Mouse (Mus musculus): Measurements from ENCODE around the gene Med12l.
"Not testable (repeated sequence)": the region's sequence is repeated elsewhere in the genome, so short reads cannot be mapped to it uniquely, and the experiment has no call there.

Med12l gene

DNA sequence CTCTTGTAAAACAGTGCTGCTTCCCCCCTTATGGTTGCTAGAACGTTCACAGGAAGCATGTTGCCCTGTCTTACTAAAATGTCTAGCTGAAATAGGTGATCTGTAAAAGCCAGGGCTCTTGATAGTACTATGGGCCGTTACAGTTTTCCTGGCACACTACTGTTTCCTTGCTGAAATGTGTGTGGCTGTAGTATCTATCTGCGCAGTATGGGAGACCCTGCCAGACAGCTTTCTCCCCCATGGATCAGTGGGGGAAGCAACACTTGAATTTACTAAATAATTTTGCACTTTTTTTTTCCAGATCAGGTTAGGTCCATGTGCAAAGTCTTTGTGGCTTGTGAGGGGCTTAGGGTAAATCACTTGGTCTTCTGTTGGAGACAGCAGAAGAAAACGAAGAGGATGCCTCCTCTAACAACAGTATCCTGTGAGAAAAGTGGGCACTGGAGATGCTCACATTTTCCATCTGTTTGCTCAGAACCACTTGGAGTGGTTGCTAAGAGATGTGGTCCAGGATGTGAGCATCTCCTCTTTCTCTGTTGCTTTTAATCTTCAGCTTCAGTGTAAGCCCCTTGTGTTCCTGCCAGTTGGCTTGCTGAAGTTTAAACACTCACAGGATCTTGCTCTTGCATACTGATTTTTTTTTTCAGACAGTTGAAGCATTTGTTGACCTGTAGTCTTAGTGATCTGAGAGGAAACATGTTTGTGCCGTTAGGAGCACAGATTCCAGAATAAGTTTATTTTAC lies 130.5 kb downstream of the Med12l start:
- no peak for DNase-seq (ENCODE audit: extremely low read depth, low read depth, low spot score)

GRCm38 (mm10) chr3:59138946-59139468 lies 133.4 kb downstream of the Med12l start:
- no peak for DNase-seq (ENCODE audit: extremely low read depth, low read depth, low spot score)

DNA sequence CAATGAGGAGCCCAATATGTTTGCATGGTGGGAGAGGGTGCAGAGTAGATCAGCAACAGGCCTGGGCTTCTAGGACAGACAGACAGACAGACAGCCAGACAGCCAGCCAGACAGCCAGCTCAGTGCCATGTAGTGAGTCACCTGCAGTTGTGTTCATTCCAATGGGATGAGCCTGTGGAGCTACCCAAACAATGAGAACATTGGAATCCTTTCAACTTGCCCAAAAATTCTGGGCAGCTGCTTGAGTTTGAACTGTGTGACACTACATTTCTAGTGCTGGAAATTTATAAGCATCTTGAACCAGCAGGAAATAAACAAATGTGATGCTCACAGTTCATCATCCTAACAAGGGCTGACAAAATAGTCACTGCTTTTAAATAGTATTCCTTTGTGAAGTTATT lies 134.0 kb downstream of the Med12l start:
- DNase-seq (ENCODE audit: extremely low read depth, low read depth, low spot score), result no peak

DNA sequence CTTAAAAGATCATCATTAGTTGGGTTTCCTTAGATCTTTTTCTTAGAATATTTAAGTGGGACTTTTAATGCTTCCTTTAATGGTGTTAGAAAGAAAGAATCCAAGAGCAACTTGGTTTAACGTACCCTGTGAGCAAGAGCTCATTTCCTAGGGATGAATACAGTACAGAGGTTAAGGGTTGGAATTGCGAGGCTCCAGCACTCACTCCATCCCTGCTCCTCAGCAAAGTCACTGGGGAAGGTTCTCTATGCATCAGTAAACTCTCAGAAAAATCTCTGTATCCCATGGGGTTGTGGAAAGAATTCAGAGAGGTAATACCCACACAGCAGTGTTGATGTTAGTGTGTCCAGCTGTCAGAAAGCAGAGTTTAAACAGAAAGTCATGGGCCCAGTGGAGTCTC lies 134.5 kb downstream of the Med12l start:
- DNase-seq (ENCODE audit: extremely low read depth, low read depth, low spot score), result no peak

- not testable (repeated sequence) for DNase-seq (ENCODE audit: extremely low read depth, low read depth, low spot score)
Measured at GRCm38 (mm10) chr3:59140941-59141340, 135.3 kb downstream of the Med12l start.

GRCm38 (mm10) chr3:59141507-59142305 lies 136.1 kb downstream of the Med12l start:
- DNase-seq (ENCODE audit: extremely low read depth, low read depth, low spot score), result no peak

- no peak for DNase-seq (ENCODE audit: extremely low read depth, low read depth, low spot score)
Measured at GRCm38 (mm10) chr3:59145194-59145593, 139.6 kb downstream of the Med12l start.

- DNase-seq (ENCODE audit: extremely low read depth, low read depth, low spot score), result no peak
Measured at GRCm38 (mm10) chr3:59149646-59150045, 144.0 kb downstream of the Med12l start.

GRCm38 (mm10) chr3:59150624-59151023 lies 145.0 kb downstream of the Med12l start:
- no peak for DNase-seq (ENCODE audit: extremely low read depth, low read depth, low spot score)

DNA sequence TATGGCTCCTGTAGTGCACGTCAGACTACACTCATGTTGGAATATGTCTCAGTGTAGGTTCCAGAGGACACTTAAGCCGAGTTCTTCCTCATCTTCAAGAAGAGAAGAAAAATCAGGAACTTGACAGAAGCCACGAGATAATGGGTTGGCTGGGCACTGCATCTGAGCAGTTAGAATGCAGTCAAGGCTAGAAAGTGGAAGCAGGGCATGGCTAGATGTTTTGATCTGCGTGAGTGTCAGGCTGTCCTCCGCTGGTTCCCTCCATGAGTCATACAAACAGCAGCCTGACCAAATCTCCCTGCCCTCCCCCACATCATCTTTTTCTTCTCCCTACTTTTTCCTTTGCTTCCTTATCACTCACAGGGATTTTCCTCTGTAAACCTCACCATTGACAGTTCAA lies 147.8 kb downstream of the Med12l start, which contains the start of gene P2ry14:
TSS of gene P2ry14 (minus strand) at position 195 of the 400 bp plus-strand sequence.
- no peak for DNase-seq (ENCODE audit: extremely low read depth, low read depth, low spot score)

- no peak for DNase-seq (ENCODE audit: extremely low read depth, low read depth, low spot score)
Measured at GRCm38 (mm10) chr3:59154888-59155287, 149.3 kb downstream of the Med12l start.

DNA sequence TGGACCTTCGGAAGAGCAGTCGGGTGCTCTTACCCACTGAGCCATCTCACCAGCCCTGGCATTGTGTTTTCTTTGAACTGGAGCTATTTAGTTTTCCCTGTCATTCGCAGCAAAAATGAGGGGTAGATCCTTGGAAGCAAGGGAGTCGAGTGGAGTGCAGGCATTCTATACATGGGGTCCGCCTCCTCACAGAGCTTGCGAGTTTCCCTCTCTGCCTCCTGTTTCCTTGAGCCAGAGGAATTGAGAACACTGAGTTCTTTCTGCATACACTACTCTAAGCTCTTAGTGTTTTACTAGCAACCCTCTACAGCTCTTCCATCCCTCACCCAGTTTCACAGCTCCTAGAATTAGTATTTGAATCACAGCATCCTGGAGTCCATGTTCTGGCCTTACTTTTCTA lies 149.8 kb downstream of the Med12l start:
- DNase-seq (ENCODE audit: extremely low read depth, low read depth, low spot score), result no peak

- no peak for DNase-seq (ENCODE audit: extremely low read depth, low read depth, low spot score)
Measured at GRCm38 (mm10) chr3:59157048-59157447, 151.4 kb downstream of the Med12l start.

DNA sequence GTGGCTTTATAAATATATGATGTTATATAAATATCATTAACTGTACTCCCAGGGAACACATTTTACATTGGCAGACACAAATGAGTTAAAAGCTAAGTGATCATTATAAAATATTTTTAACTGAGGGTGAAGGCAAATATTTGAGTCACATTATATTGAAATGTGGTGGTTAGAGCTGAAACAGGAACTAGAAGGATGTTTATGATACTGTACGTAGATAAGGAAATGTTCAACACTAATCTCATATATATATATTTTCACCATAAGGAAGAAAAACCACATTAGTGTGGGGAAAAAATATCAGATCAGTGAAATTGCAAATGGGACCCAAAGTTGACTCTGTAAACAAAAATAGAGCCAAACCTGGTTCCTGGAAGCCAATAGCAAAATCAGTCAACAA lies 154.8 kb downstream of the Med12l start:
- DNase-seq (ENCODE audit: extremely low read depth, low read depth, low spot score), result no peak

- no peak for DNase-seq (ENCODE audit: extremely low read depth, low read depth, low spot score)
Measured at GRCm38 (mm10) chr3:59167417-59168054, 161.9 kb downstream of the Med12l start.

- no peak for DNase-seq (ENCODE audit: extremely low read depth, low read depth, low spot score)
Measured at GRCm38 (mm10) chr3:59168476-59168875, 162.9 kb downstream of the Med12l start.

DNA sequence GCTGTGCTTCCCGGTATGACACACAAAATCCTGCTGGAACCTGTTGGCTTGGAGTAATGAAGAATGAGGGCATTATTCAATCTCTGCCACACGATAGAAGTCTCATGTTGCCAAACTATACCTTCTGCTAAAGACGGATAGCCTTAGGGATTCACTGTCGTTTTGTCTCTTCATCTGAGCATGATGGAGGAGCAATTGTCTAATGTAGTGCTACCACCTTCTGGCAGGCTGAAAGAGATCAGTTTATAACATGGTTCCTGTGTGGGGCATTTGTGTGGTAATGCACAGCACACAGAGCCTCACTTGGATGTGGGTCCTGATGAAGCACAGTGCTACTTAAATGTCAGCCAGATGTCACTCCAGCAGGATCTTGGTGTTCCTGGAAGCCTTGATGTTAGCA lies 163.6 kb downstream of the Med12l start:
- DNase-seq (ENCODE audit: extremely low read depth, low read depth, low spot score), result no peak

DNA sequence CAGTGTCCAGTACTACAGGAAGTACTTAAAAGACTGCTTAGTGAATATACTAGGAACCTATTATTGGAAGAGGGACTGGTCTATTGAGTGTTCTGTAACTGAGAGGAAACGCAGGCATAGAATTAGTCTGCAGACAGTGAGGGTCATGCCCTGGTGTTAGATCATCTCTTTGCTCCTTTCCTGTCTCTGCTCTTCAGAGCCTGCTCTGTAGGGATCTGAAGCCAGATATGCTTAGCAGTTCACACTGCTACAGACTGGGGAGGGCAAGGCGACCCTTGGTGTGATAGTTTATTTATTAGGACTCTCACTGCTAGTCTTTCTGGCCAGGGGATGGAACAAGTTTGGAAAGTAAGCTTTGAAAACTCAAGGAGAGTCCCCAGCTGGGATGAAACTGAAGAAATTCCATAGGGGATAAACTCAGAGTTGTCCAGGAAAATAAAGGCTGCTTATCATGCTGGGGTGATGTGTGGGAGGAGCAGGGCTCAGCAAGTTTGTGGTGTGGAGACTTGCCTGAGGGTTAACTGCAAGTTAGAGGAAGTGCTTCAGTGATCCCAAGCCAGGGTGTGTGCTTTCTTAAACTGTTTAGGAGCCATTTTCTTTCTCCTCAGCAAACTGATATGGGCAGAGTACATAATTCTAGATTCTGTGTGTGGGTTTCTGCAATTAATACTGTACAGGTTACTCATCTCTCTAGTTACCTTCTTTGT lies 164.4 kb downstream of the Med12l start:
- no peak for DNase-seq (ENCODE audit: extremely low read depth, low read depth, low spot score)

- DNase-seq (ENCODE audit: extremely low read depth, low read depth, low spot score), result no peak
Measured at GRCm38 (mm10) chr3:59174426-59175154, 169.0 kb downstream of the Med12l start.

GRCm38 (mm10) chr3:59175234-59175633 lies 169.6 kb downstream of the Med12l start:
- DNase-seq (ENCODE audit: extremely low read depth, low read depth, low spot score), result no peak

Measured in fat pad, adult 2 months (tissue).